Mouse (Mus musculus): ENCODE results near the gene Oas2. TPM values are rescaled to one million over a fixed set of nuclear protein-coding genes. Genes with fewer than 3 reads are reported as not detected.

Oas2 gene
- total RNA-seq, 2 experiments from 2014 or later = 0.47 TPM; not detected in 1

GRCm38 (mm10) chr5:120700996-120701790, 48.5 kb downstream of the Oas2 start:
- ATAC-seq (replicated peaks; ENCODE audit: poor library complexity, severe bottlenecking) = no peak

- no peak for ATAC-seq (replicated peaks; ENCODE audit: poor library complexity, severe bottlenecking)
Measured at GRCm38 (mm10) chr5:120698801-120699391, 50.8 kb downstream of the Oas2 start.

DNA sequence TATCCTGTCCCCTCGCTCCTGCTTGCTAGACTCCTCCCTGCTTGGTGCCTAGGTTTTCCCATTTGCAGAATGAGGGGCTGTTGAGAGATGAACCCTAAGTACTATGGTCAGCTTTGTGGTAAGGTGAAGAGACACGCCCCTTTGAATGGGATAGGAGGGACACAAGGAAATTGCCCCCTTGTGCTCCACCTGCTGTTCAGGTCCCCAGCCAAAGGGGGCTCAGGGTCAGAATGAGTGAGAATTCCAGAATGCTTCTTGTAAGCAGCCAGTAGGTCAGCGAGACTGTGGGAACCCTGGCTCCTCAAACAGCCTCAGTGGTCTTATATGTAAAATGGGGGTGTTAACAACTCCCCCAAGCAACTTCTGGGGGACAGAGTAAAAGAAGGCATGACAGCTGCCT, 51.5 kb downstream of the Oas2 start:
- no peak for ATAC-seq (replicated peaks; ENCODE audit: poor library complexity, severe bottlenecking)

GRCm38 (mm10) chr5:120696865-120697264, 52.8 kb downstream of the Oas2 start:
- ATAC-seq (replicated peaks; ENCODE audit: poor library complexity, severe bottlenecking) = no peak

DNA sequence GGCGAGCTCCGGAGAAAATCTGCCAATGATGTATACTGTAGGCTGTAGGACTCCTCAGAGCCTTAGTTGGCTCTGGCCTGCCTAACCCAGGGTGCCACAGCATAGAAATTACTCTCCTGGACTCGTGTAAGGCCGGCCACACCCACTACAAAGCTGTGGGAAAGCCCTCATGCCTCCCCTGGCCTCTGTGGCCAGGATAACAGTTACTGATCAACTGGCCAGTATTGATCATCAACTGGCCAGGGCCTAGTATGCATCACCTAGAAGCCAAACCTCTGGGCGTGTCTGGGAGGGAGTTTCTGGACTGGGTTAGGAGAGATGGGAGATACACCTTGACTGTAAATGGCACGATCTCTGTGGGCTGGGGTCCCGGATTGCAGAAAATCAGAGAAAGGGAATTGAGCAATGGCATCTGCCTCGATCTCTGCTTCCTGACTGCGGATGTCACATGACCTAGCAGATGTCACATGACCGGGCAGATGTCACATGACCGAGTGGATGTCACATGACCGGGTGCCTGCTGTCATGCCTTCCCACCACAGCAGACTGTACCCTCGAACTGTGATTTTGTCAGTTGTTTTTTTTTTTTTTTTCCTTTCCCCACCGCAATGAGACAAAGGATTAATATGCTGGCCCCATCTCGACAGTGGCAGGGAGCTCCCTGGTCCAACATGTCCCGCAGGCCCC, 53.5 kb downstream of the Oas2 start:
- no peak for ATAC-seq (replicated peaks; ENCODE audit: poor library complexity, severe bottlenecking)

DNA sequence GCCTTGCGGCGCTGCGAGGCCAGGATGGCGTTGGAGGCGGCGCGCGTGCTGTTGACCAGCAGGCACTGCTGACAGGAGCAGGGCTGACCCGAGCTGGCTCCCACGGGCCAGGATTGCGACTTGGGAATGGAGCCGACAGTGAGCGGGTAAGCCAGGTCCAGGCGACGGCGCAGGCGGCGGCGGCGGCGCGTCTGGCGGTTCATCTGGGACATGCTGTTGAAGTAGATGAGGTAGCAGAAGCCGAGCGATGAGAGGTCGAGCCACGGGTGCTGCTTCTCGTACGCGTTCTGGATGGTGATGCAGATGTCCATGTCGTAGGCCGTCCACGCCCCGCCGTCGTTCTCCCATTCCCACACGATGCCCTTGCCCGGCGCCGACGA, 55.0 kb downstream of the Oas2 start:
- no peak for ATAC-seq (replicated peaks; ENCODE audit: poor library complexity, severe bottlenecking)

- no peak for ATAC-seq (replicated peaks; ENCODE audit: poor library complexity, severe bottlenecking)
Measured at GRCm38 (mm10) chr5:120693931-120694694, 55.5 kb downstream of the Oas2 start.

GRCm38 (mm10) chr5:120692034-120692433, 57.6 kb downstream of the Oas2 start:
- ATAC-seq (replicated peaks; ENCODE audit: poor library complexity, severe bottlenecking) = no peak

GRCm38 (mm10) chr5:120690417-120690816, 59.2 kb downstream of the Oas2 start:
- ATAC-seq (replicated peaks; ENCODE audit: poor library complexity, severe bottlenecking) = no peak

- ATAC-seq (replicated peaks; ENCODE audit: poor library complexity, severe bottlenecking) = no peak
Measured at GRCm38 (mm10) chr5:120688434-120688833, 61.2 kb downstream of the Oas2 start.

- no peak for ATAC-seq (replicated peaks; ENCODE audit: poor library complexity, severe bottlenecking)
Measured at GRCm38 (mm10) chr5:120687897-120688296, 61.8 kb downstream of the Oas2 start.

DNA sequence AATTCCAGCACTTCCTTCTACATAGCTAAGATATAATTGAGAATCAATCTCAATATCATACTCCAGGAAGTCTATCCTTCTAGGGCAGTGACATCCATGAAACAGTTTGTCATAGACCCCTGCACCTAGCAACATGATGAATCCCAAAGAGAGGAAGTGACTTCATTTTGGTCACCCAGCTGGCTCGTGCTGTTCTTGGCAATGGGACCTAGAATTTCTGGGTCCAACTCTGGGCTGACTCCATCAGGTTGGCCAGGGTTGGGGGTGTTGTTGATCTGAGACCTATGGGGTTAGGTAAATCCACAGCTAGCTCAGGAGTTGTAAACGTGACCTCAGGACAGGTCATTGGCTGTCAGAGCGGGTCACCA, 62.2 kb downstream of the Oas2 start:
- ATAC-seq (replicated peaks; ENCODE audit: poor library complexity, severe bottlenecking) = no peak

DNA sequence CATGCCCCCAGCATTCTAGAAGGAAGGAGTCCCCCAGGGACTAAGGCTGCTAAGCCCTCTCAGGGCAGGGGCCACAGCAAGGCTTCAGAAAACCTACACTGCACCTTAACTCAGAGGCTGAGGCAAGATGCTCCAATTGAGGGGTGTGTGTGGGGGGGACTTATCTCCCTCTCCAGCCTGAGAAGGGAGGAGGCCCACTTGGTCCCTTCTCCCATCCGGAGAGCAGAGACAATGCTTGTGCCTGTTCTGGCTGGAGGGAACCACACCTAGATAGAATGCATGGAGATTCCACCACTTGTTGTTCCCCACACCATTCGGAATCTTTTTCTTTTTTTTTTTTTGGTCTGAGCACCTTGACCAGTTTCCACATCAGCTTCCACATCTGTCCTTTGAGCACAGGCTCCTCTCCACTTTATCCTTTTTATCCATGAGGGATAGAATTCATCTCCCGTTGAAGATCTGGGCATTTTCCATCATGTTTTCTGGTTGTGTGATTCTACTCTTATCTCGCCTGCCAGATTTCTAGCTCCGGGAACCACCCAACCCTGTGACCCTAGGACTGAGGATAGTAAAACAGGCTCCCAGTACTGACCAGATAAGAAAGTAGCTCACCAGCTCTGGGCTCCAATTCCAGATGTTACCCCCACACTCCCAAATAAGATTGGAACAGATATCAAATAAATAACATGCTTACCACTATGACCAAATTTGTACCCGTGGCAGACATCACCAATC, 62.7 kb downstream of the Oas2 start:
- ATAC-seq (replicated peaks; ENCODE audit: poor library complexity, severe bottlenecking) = no peak

GRCm38 (mm10) chr5:120685678-120686077, 64.0 kb downstream of the Oas2 start:
- no peak for ATAC-seq (replicated peaks; ENCODE audit: poor library complexity, severe bottlenecking)

DNA sequence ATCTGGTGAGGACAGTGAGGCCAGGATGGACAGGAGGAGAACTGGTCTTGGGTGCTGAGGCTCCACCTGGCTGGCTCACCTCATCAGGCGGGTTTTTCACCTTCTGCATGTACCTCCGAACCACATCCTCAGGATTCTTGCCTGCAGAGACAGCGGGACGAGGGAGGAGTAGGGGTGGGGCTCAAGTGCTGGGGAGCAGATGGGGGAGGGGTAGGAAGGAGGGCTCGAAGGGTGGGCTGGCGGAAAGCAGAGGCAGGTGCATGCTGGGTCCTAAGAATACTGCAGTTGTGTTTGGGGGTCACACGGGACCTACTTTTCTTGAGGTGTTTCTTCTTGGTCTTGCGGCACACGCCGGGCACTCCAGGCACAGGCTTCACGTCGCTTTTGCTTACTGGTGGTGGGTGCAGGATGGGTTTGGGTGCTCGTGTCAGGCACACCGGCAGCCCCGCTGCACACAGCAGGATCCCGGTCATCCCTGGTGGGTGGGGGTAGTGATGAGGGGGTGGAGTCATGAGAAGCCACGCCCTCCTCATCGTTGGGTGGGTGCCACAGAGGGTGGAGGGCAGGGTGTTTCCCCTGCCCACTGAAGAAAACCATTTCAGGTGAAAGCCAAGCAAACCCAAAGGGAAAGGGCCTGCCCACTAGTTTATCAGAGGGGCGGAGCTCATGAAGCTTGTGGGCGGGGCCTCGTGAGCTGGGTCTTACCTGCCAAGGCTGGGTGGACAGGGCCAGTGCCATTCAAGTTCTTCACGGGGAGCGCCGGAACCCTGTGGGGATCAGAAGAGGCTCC, 66.5 kb downstream of the Oas2 start:
- no peak for ATAC-seq (replicated peaks; ENCODE audit: poor library complexity, severe bottlenecking)

GRCm38 (mm10) chr5:120680918-120681317, 68.7 kb downstream of the Oas2 start:
- no peak for ATAC-seq (replicated peaks; ENCODE audit: poor library complexity, severe bottlenecking)

Data from granulocyte monocyte progenitor cell, adult 5-6 weeks (primary cell).